Mouse (Mus musculus) cortical plate, adult 2 months (tissue): ENCODE data around the gene Cd59b. TPM values are rescaled to one million over a fixed set of nuclear protein-coding genes. Genes with fewer than 3 reads are reported as not detected.

ENCODE experiments used
- H3K27ac ChIP-seq: fragments of 200-500 bp; 2 replicates; pipeline ENCODE4 v1.5.1; 2012; ENCODE audit warnings: low read length, control low read depth, inconsistent platforms; ENCODE audit not compliant: insufficient read depth
- H3K4me1 ChIP-seq: fragments of 200-500 bp; 2 replicates; pipeline ENCODE4 v1.6.1; 2011; ENCODE audit warnings: low read length; ENCODE audit not compliant: control insufficient read depth, insufficient read depth
- H3K4me3 ChIP-seq: fragments of 200-500 bp; 2 replicates; pipeline ENCODE4 v1.5.1; 2011; ENCODE audit warnings: mild to moderate bottlenecking, low read length, control low read depth; ENCODE audit not compliant: insufficient read depth
- CTCF ChIP-seq: fragments of 200-500 bp; IDR thresholded peaks from 2 replicates; pipeline ENCODE4 v1.5.1; 2011; ENCODE audit warnings: mild to moderate bottlenecking, control low read depth, low read length; ENCODE audit not compliant: insufficient read depth; ENCODE audit errors: extremely low read depth
- POLR2A ChIP-seq: fragments of 200-500 bp; IDR thresholded peaks from 2 replicates; pipeline ENCODE4 v1.6.1; 2011; ENCODE audit warnings: mild to moderate bottlenecking, low read length, control low read depth; ENCODE audit not compliant: insufficient read depth; ENCODE audit errors: extremely low read depth
- polyA plus RNA-seq: library from polyadenylated mRNA; depleted of rRNA; stranded (reverse); fragments of >200 nt; gene quantifications from 2 replicates; pipeline ENCODE4 v1.2.3, GENCODE M21; 2012

The Cd59b gene
- polyA plus RNA-seq, 1 experiment = 7.6 TPM

DNA sequence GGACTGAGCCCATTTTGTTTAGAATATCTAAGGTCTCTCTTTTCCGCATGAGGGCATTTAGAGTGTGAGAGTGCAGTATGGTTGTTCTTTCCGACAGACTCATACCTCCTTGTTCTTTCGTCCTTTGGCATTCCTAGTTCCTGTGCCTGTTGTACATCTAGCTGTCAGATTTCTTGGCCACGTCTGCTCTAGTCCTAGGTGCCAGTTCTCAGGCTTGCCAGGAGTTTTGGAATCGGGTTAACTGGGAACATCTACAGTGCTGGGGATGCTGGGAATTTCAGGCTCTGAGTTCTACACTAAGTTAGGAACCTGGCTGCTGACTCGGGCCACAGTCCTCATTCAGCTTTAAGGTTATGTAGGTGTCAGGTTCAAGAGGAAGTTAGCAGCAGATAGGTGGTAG lies 34.1 kb upstream of the Cd59b start:
- TF ChIP-seq CTCF = no peak
- no peak overlapping the region for H3K4me3 ChIP-seq

DNA sequence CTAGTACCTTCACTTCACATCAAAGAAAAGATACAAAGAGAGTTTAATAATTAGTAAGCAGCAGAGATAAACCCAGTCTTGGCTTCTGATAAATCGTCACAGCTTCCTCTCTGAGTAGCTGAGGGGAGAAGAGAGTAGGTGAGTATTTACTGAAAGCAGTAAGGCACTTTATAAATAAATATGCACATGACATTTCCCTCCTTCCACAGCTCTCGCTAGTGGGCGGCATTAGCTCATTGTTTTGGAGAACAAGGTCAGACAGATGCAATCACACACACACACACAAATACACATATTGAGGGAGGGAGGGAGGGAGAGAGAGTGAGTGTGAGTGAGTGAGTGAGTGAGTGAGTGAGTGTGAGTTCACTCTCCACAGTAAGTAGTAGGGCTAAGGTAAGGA lies 33.3 kb upstream of the Cd59b start:
- TF ChIP-seq CTCF (no peak), POLR2A (no peak)
- Histone ChIP-seq H3K27ac (no peak overlapping the region), H3K4me3 (no peak overlapping the region), H3K4me1 (peaks cover 1% of the 10 kb centered on the region; the same call in 1 of the 2 replicates)

More for the DNA sequence above, 34.1 kb upstream of the Cd59b start:
- no peak overlapping the region for H3K27ac ChIP-seq
- H3K4me1 ChIP-seq = peaks cover 1% of the 10 kb centered on the region; the same call in 1 of the 2 replicates

DNA sequence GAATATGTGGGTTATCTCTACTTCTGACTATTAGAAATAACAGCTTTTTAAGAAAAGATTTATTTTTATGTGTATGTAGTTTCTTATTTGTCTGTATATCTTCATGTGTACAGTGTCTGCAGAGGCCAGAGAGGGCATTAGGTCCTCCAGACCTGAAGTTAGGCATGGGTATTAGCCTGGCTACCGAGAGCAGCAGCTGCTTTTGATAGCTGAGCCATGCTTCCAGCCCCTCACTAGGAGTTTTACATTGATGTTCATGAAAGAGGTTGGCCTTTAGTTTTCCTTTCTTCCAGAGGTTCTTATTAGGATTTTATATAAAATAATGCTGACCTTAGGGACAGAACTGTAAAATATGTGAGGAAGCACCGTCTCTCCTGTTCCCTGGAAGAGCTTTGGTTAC lies 31.4 kb upstream of the Cd59b start:
- TF ChIP-seq POLR2A = no peak
- no peak for TF ChIP-seq CTCF
- no peak overlapping the region for H3K27ac ChIP-seq
- H3K4me3 ChIP-seq = no peak overlapping the region
- H3K4me1 ChIP-seq = peaks cover 1% of the 10 kb centered on the region; the same call in 1 of the 2 replicates

DNA sequence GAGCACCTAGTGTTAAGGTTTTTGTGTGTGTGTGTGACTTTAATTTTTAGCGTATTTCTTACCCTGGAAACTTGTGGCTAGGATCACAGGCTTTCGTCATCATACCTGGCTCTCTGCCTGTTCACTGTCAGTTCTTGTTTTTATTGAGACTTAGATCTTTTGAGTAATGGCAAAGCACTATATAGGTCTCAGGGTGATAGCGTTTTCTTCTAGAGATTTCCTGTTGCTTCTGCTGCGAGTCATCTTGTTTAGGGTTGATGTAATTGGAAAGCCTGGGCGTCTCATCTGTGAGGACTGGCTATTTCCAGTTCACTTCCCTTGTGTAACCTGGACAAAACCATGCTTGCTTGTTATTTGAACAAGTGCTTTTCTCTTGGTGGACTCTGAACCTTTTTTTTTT lies 28.0 kb upstream of the Cd59b start:
- no peaks in the 10 kb centered on the region for H3K4me1 ChIP-seq
- H3K27ac ChIP-seq = no peak overlapping the region
- H3K4me3 ChIP-seq = no peak overlapping the region
- no peak for TF ChIP-seq CTCF
- TF ChIP-seq POLR2A = no peak

DNA sequence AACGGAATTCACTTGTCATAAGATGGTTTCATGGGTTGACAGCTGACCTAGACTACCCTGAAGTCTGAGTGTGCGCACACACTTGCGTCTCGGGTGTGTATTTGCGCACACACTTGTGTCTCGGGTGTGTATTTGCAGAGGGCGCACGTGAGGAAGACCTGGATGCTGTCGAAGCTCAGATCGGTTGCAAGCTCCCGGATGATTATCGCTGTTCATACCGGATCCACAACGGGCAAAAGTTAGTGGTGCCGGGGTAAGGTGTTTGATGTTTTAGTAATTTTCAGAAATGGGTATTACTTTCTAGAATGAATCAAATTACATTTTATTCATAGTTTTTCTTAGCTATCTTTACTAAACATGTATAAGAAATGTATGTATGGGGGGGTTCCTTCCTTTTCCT lies 26.9 kb upstream of the Cd59b start:
- Histone ChIP-seq H3K4me1 (no peaks in the 10 kb centered on the region), H3K27ac (no peak overlapping the region), H3K4me3 (no peak overlapping the region)
- no peak for TF ChIP-seq CTCF
- TF ChIP-seq POLR2A = no peak

DNA sequence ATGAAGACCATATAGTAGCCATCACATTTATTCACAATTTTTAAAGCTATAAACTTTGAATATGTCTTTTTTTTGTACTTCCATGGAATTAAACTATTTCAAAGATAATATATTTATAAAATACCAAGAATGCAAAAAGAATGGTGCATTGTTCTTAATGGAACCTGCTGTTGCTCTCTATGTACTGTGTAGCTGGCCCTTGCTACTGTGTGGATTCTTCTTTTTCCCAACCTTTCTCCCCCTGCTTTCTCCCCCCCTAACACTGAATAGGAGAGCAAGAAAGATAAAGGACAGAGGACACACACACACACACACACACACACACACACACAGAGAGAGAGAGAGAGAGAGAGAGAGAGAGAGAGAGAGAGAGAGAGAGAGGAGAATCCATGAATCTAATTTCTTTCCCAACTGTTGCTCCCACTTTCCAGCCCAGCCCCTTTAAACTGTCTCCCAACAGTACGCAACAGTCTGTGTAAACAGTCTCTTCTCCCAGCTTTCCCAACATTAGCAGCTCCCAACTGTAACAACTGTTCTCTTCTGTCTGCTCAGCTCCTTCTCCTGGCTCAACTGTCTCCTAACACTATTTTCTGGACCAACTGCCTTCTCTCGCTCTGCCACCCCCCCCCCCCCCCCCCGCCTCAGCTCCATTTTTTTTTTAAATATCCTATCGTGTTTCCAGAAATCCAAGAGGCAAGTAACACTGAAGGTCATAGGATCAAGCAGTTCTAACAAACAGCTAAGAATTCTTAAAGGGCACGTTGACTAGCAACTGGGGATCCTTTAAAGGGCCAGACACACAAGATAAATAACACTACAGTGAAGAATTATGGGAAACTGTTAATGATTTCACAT lies 25.8 kb upstream of the Cd59b start:
- Histone ChIP-seq H3K4me1 (no peaks in the 10 kb centered on the region), H3K4me3 (no peak overlapping the region), H3K27ac (no peak overlapping the region)
- no peak for TF ChIP-seq CTCF
- no peak for TF ChIP-seq POLR2A

DNA sequence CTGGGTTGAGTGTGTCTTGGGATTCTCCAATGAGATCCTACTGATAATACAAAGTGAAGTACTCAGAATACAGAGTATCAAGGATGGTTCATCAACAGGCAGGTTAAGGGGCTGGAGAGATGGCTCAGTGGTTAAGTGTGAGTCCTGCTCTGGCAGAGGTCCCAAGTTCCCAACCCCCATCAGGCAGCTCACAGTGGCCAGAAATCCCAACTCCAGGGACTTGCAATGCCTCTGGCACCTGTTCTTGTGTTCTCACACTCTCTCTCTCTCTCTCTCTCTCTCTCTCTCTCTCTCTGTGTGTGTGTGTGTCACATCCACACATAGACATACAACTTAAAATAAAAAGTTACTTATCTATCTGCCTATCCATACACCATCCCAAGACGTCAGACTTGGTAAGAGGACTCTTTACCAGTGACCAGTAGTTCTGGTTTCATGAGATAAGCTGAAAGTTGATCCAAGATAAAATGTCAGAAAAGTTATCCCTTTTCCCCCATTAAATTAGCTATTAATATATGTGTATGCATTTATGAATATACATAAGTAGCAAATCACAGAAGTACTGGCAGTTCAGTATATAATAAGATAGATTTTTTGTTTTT lies 25.1 kb upstream of the Cd59b start:
- no peak overlapping the region for H3K27ac ChIP-seq
- H3K4me1 ChIP-seq = no peaks in the 10 kb centered on the region
- no peak overlapping the region for H3K4me3 ChIP-seq
- TF ChIP-seq POLR2A (no peak), CTCF (no peak)

DNA sequence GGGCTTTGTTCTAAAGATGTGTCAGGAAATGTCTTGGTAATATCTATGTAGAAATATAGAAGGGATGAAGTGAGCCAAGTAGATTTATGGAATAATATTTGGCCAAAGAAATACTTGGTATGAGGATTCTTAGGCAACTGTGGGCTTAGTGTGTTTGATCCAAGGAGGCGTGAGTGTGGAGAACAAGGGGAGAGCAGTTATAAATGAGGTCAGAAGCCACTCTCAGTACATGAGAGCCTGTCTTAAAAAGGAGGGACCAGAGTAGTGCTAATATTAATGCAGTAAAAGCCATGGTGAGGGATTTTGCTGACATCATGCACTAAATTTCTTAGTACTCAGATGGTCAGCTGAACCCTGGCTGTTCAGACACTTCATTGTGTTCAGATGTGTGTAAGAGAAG lies 11.3 kb upstream of the Cd59b start:
- H3K4me1 ChIP-seq = no peaks in the 10 kb centered on the region
- TF ChIP-seq CTCF (no peak), POLR2A (no peak)
- H3K4me3 ChIP-seq = no peak overlapping the region
- no peak overlapping the region for H3K27ac ChIP-seq

DNA sequence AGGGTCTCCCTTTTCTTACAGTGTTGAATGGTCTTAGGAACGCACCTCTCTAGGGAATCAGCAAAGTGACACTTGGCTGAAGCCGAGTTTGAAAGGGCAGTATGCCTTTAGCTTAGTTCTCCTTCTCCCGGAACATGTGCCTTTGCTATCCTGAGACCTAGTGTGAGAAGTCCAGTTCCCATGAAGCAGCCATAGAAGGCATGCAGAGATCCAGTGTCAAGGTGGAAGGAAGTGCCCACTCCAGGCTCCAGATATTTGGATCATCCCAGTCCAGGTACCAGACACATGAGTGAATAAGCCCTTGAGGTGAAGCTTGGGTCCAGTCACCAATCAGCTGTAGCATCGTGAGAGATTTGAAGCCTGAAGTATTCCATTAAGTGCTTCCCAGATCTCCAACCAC lies 10.7 kb upstream of the Cd59b start:
- Histone ChIP-seq H3K4me3 (no peak overlapping the region), H3K27ac (no peak overlapping the region), H3K4me1 (no peaks in the 10 kb centered on the region)
- TF ChIP-seq POLR2A (no peak), CTCF (no peak)

DNA sequence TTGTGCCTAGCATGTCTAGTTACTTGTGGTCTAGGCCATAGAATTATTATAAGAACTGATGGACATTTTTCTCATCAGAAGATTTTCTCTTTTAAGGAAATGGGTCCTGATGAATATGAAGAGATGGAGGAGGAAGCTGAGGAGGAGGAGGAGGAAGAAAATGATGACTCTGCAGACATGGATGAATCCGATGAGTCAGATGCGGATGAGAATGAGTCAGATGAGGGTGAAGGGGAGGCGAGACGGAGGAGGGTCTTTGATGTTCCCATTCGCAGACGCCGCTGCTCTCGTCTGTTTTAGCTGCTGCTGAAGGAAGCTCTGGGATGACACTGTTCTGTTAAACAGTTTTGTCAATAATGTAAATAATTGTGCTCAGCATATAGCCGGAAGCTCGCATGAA lies 9.9 kb upstream of the Cd59b start:
- Histone ChIP-seq H3K4me3 (no peak overlapping the region), H3K27ac (no peak overlapping the region), H3K4me1 (no peaks in the 10 kb centered on the region)
- TF ChIP-seq POLR2A = no peak
